Mouse (Mus musculus): Measurements from ENCODE around the gene Itm2b.

Itm2b gene

GRCm38 (mm10) chr14:73313864-73314263 is 71.2 kb downstream of the Itm2b start:
- DNase-seq = no peak

GRCm38 (mm10) chr14:73313396-73313795 is 71.7 kb downstream of the Itm2b start:
- no peak for DNase-seq

- no peak for DNase-seq
Measured at GRCm38 (mm10) chr14:73312909-73313308, 72.2 kb downstream of the Itm2b start.
